Mouse (Mus musculus): Measurements from ENCODE around the gene Wdfy1. TPM values are rescaled to one million over a fixed set of nuclear protein-coding genes. Genes with fewer than 3 reads are reported as not detected.

The Wdfy1 gene
- total and polyA plus RNA-seq, 3 experiments, result 30.7 to 76.7 (median 57.1) TPM

DNA sequence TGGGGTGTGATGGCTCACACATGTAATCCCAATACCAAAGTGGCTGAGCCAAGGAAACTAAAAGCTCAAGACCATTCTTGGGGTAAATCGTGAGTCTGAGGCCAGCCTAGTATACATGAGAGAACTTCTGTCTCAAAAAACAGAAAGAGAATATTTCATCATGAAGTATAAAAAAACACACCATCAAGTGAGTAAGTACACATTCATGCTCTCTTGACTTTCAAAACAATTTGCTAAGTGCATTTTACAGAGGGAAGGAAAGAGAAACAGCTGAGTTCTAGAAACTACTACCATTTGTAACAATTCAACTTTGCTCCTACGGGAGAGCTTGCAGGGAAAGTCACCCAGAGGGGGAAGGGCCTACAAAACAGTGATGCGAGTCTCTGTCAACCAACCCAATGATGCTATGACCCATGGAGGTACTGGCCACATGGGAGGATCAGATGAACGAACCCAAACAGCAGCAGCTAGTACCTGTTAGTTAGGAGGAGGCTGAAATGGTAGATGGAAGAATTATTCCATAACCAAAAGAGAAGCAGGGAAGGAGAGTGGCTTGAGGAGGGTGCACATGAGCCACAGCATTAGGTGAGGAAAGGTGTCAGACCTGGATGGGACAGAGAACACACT lies 23.1 kb downstream of the Wdfy1 start:
- H3K9me3 ChIP-seq (replicated peaks), result no peaks in the 10 kb centered on the region
- no peak for TF ChIP-seq POLR2AphosphoS5 (IDR thresholded peaks at IDR 0.05; ENCODE audit: insufficient replicate concordance, low read depth, low read length)
- TF ChIP-seq GATA2 (IDR thresholded peaks at IDR 0.05; ENCODE audit: borderline replicate concordance, low read depth, low read length), result no peak
- TF ChIP-seq TAL1 (conservative IDR thresholded peaks at IDR 0.05; ENCODE audit: low read depth, low read length), result no peak
- no peak for TF ChIP-seq GATA1 (IDR thresholded peaks at IDR 0.05; ENCODE audit: borderline replicate concordance, low read length)
- H3K4me1 ChIP-seq (ENCODE audit: insufficient read depth, low read depth, low read length), result peaks cover 23% of the 10 kb centered on the region
- no peak overlapping the region for H3K4me3 ChIP-seq (ENCODE audit: low read depth, low read length)
- DNase-seq (ENCODE audit: low spot score) (no peak), ATAC-seq (ENCODE audit: extremely low read depth, insufficient number of reproducible peaks, low FRiP score, poor library complexity, severe bottlenecking) (no peak)
- H3K27me3 ChIP-seq (ENCODE audit: insufficient read depth, low read length), result no peaks in the 10 kb centered on the region
- peaks cover 30% of the 10 kb centered on the region for H3K36me3 ChIP-seq (replicated peaks)

DNA sequence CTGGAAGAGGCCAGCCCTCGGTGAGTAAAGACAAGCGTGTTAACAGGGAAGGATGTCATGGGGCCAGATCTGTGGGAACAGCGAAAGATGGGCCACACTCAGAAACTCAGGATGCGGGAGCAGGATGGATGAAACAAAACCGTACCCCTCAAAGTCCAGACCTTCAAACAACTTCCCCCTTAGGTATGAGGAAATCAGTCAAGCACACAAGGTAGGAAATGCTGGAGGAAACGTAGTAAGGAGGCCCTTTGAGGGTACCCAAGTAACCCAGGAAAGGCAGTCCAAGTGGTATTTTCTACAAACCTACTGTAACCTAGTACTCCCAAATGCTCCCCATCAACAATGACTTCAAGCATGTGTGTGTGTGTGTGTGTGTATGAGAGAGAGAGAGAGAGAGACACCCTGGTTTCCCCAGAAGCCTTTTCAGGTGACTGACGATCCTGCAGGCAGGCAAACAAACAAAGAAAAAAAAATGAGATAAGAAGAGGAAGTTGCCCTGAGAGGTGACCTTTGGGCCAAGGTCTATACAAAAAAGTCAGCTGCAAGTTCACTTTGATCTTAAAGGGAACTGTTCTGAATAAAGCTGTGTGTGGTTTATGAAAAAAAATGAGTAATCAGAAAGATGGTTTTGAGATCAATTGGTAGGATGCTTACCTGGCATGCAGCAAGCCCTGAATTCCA lies 23.8 kb downstream of the Wdfy1 start:
- no peak for TF ChIP-seq POLR2AphosphoS5 (IDR thresholded peaks at IDR 0.05; ENCODE audit: insufficient replicate concordance, low read depth, low read length)
- TF ChIP-seq GATA1 (IDR thresholded peaks at IDR 0.05; ENCODE audit: borderline replicate concordance, low read length), result no peak
- TF ChIP-seq GATA2 (IDR thresholded peaks at IDR 0.05; ENCODE audit: borderline replicate concordance, low read depth, low read length), result no peak
- TF ChIP-seq TAL1 (conservative IDR thresholded peaks at IDR 0.05; ENCODE audit: low read depth, low read length), result no peak
- no peak for TF ChIP-seq CTCF (IDR thresholded peaks at IDR 0.05; ENCODE audit: low read depth, low read length)
- DNase-seq (ENCODE audit: low spot score) (peak; percentile 25), ATAC-seq (ENCODE audit: extremely low read depth, insufficient number of reproducible peaks, low FRiP score, poor library complexity, severe bottlenecking) (peak; percentile 58)
- Histone ChIP-seq H3K9me3 (replicated peaks) (no peaks in the 10 kb centered on the region), H3K36me3 (replicated peaks) (peaks cover 27% of the 10 kb centered on the region), H3K27me3 (ENCODE audit: insufficient read depth, low read length) (no peaks in the 10 kb centered on the region), H3K4me3 (ENCODE audit: low read depth, low read length) (no peak overlapping the region), H3K4me1 (ENCODE audit: insufficient read depth, low read depth, low read length) (peaks cover 23% of the 10 kb centered on the region)

DNA sequence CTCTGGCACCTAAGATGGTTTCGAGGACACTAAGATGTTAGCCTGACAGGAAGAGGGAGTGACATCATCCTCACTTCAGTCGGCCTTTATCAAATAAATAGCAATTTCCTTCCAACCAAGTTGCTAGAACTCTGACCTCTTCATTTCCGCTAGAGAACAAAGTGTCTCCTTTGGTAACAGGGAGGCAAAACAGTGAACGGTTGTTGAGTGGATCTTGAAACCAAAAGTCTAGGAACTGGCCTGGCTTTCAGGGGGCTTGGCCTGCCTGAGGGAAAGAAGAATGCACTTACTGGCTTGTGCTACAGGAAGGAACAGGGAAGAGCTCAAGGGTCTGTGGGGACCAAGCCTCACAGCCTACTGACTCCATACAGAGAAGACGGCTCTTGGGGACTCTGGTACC lies 24.8 kb downstream of the Wdfy1 start:
- no peak for DNase-seq (ENCODE audit: low spot score)
- Histone ChIP-seq H3K4me3 (ENCODE audit: low read depth, low read length) (no peak overlapping the region), H3K9me3 (replicated peaks) (no peaks in the 10 kb centered on the region), H3K4me1 (ENCODE audit: insufficient read depth, low read depth, low read length) (peaks cover 23% of the 10 kb centered on the region), H3K27me3 (ENCODE audit: insufficient read depth, low read length) (no peaks in the 10 kb centered on the region), H3K36me3 (replicated peaks) (peaks cover 21% of the 10 kb centered on the region)
- ATAC-seq (ENCODE audit: extremely low read depth, insufficient number of reproducible peaks, low FRiP score, poor library complexity, severe bottlenecking), result no peak
- TF ChIP-seq TAL1 (conservative IDR thresholded peaks at IDR 0.05; ENCODE audit: low read depth, low read length) (no peak), POLR2AphosphoS5 (IDR thresholded peaks at IDR 0.05; ENCODE audit: insufficient replicate concordance, low read depth, low read length) (no peak)

DNA sequence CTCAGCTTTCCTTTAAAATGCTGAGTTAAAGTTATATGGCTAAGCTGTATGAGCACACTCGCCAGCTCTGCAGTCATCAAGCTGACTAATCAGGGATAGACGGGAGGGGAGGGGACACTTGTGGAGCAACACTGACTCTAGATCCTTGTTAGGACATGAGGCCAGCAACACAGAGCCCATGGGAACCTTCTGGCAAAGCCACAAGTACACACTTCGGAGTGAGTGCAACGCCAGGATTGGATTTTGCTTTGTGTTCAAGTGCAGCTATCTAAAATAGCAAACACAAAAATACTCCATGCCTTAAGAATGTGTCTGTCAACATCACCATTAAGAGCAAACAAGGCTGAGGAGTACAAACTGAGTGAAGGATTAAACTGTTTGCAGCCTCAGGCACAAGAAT lies 29.9 kb downstream of the Wdfy1 start:
- peaks cover 19% of the 10 kb centered on the region for H3K36me3 ChIP-seq (replicated peaks)
- H3K4me3 ChIP-seq (ENCODE audit: low read depth, low read length), result no peak overlapping the region
- H3K9me3 ChIP-seq (replicated peaks), result no peaks in the 10 kb centered on the region
- no peak for DNase-seq (ENCODE audit: low spot score)
- H3K4me1 ChIP-seq (ENCODE audit: insufficient read depth, low read depth, low read length), result peaks cover 2% of the 10 kb centered on the region; the same call in 1 of the 2 replicates
- no peaks in the 10 kb centered on the region for H3K27me3 ChIP-seq (ENCODE audit: insufficient read depth, low read length)
- no peak for ATAC-seq (ENCODE audit: extremely low read depth, insufficient number of reproducible peaks, low FRiP score, poor library complexity, severe bottlenecking)
- TF ChIP-seq POLR2AphosphoS5 (IDR thresholded peaks at IDR 0.05; ENCODE audit: insufficient replicate concordance, low read depth, low read length) (no peak), CTCF (IDR thresholded peaks at IDR 0.05; ENCODE audit: low read depth, low read length) (no peak), GATA2 (IDR thresholded peaks at IDR 0.05; ENCODE audit: borderline replicate concordance, low read depth, low read length) (no peak), TAL1 (conservative IDR thresholded peaks at IDR 0.05; ENCODE audit: low read depth, low read length) (no peak), GATA1 (IDR thresholded peaks at IDR 0.05; ENCODE audit: borderline replicate concordance, low read length) (no peak)

DNA sequence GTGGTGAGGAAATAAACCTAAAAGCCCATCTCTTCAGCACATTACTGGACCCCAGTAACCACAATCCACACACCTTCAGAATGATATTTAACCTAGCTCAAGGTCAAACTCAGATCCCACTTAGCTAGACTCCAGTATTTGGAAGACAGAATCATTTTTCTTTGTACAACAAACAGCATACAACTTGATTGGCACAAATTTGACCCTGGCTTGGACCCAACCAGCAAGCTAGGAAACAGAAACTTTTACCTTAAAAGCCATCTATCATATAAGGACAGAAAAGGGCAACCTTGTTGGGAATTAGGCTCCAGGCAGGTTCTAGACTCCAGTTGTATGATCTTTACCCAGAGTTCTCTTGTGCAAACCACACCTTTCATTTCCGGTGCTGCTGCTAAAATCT lies 32.6 kb downstream of the Wdfy1 start:
- Histone ChIP-seq H3K4me1 (ENCODE audit: insufficient read depth, low read depth, low read length) (no peaks in the 10 kb centered on the region), H3K27me3 (ENCODE audit: insufficient read depth, low read length) (no peaks in the 10 kb centered on the region), H3K36me3 (replicated peaks) (peaks cover 29% of the 10 kb centered on the region), H3K9me3 (replicated peaks) (no peaks in the 10 kb centered on the region), H3K4me3 (ENCODE audit: low read depth, low read length) (no peak overlapping the region)
- ATAC-seq (ENCODE audit: extremely low read depth, insufficient number of reproducible peaks, low FRiP score, poor library complexity, severe bottlenecking), result no peak
- no peak for DNase-seq (ENCODE audit: low spot score)
- TF ChIP-seq TAL1 (conservative IDR thresholded peaks at IDR 0.05; ENCODE audit: low read depth, low read length), result no peak

DNA sequence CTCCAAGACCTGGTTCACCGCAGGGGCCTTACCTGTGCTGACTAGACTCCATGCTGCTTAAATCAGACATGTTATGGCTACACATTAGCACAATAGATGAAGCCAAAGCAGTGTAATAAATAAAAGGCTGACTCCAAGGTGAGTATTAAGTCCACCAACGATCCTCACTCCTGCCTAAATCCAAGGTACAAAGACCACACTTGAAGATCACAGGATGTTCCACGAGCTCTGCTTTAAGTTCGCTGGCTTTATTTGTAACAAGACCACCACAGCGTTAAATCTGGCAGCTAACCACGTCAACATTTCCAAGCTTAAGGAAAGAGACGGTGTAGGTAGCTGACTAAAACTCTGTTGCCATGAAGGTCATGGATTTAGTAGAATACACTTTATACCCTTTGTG lies 33.0 kb downstream of the Wdfy1 start:
- no peak for DNase-seq (ENCODE audit: low spot score)
- Histone ChIP-seq H3K4me3 (ENCODE audit: low read depth, low read length) (no peak overlapping the region), H3K27me3 (ENCODE audit: insufficient read depth, low read length) (no peaks in the 10 kb centered on the region), H3K9me3 (replicated peaks) (no peaks in the 10 kb centered on the region), H3K36me3 (replicated peaks) (peaks cover 33% of the 10 kb centered on the region), H3K4me1 (ENCODE audit: insufficient read depth, low read depth, low read length) (no peaks in the 10 kb centered on the region)
- no peak for ATAC-seq (ENCODE audit: extremely low read depth, insufficient number of reproducible peaks, low FRiP score, poor library complexity, severe bottlenecking)
- TF ChIP-seq GATA2 (IDR thresholded peaks at IDR 0.05; ENCODE audit: borderline replicate concordance, low read depth, low read length), result no peak
- no peak for TF ChIP-seq GATA1 (IDR thresholded peaks at IDR 0.05; ENCODE audit: borderline replicate concordance, low read length)
- TF ChIP-seq TAL1 (conservative IDR thresholded peaks at IDR 0.05; ENCODE audit: low read depth, low read length), result no peak
- TF ChIP-seq CTCF (IDR thresholded peaks at IDR 0.05; ENCODE audit: low read depth, low read length), result no peak
